Mouse (Mus musculus) cortical plate, adult 2 months (tissue): ENCODE results near the gene Rnf151. TPM values are rescaled to one million over a fixed set of nuclear protein-coding genes. Genes with fewer than 3 reads are reported as not detected.
A peak's percentile ranks its signal among the peaks of the same experiment; 100 is the strongest.

ENCODE experiments used
- H3K27ac ChIP-seq: fragments of 200-500 bp; 2 replicates; pipeline ENCODE4 v1.5.1; 2012; ENCODE audit warnings: low read length, control low read depth, inconsistent platforms; ENCODE audit not compliant: insufficient read depth
- H3K4me1 ChIP-seq: fragments of 200-500 bp; 2 replicates; pipeline ENCODE4 v1.6.1; 2011; ENCODE audit warnings: low read length; ENCODE audit not compliant: control insufficient read depth, insufficient read depth
- H3K4me3 ChIP-seq: fragments of 200-500 bp; 2 replicates; pipeline ENCODE4 v1.5.1; 2011; ENCODE audit warnings: mild to moderate bottlenecking, low read length, control low read depth; ENCODE audit not compliant: insufficient read depth
- CTCF ChIP-seq: fragments of 200-500 bp; IDR thresholded peaks from 2 replicates; pipeline ENCODE4 v1.5.1; 2011; ENCODE audit warnings: mild to moderate bottlenecking, control low read depth, low read length; ENCODE audit not compliant: insufficient read depth; ENCODE audit errors: extremely low read depth
- POLR2A ChIP-seq: fragments of 200-500 bp; IDR thresholded peaks from 2 replicates; pipeline ENCODE4 v1.6.1; 2011; ENCODE audit warnings: mild to moderate bottlenecking, low read length, control low read depth; ENCODE audit not compliant: insufficient read depth; ENCODE audit errors: extremely low read depth
- polyA plus RNA-seq: library from polyadenylated mRNA; depleted of rRNA; stranded (reverse); fragments of >200 nt; gene quantifications from 2 replicates; pipeline ENCODE4 v1.2.3, GENCODE M21; 2012

The Rnf151 gene
- polyA plus RNA-seq, 1 experiment: 0.33 TPM

- Histone ChIP-seq H3K4me3 (no peak overlapping the region), H3K4me1 (peaks cover 3% of the 10 kb centered on the region; the same call in 1 of the 2 replicates), H3K27ac (no peak overlapping the region)
- TF ChIP-seq POLR2A (no peak), CTCF (no peak)
Observed at GRCm38 (mm10) chr17:24734513-24734912, 16.6 kb upstream of the Rnf151 start.

GRCm38 (mm10) chr17:24733434-24734050 is 15.7 kb upstream of the Rnf151 start:
- H3K27ac ChIP-seq: no peak overlapping the region
- peaks cover 3% of the 10 kb centered on the region; the same call in 1 of the 2 replicates for H3K4me1 ChIP-seq
- no peak for TF ChIP-seq POLR2A
- no peak for TF ChIP-seq CTCF
- no peak overlapping the region for H3K4me3 ChIP-seq

GRCm38 (mm10) chr17:24732233-24732935 is 14.5 kb upstream of the Rnf151 start:
- TF ChIP-seq POLR2A: no peak
- TF ChIP-seq CTCF: no peak
- Histone ChIP-seq H3K27ac (no peak overlapping the region), H3K4me1 (peaks cover 3% of the 10 kb centered on the region; the same call in 1 of the 2 replicates), H3K4me3 (no peak overlapping the region)

- no peaks in the 10 kb centered on the region for H3K4me1 ChIP-seq
- H3K27ac ChIP-seq: no peak overlapping the region
- TF ChIP-seq CTCF: no peak
- no peak for TF ChIP-seq POLR2A
- no peak overlapping the region for H3K4me3 ChIP-seq
Observed at GRCm38 (mm10) chr17:24730787-24731186, 12.9 kb upstream of the Rnf151 start.

- TF ChIP-seq POLR2A: no peak
- TF ChIP-seq CTCF: no peak
- Histone ChIP-seq H3K4me1 (no peaks in the 10 kb centered on the region), H3K27ac (no peak overlapping the region), H3K4me3 (no peak overlapping the region)
Observed at GRCm38 (mm10) chr17:24729067-24729466, 11.2 kb upstream of the Rnf151 start.

- no peak for TF ChIP-seq POLR2A
- TF ChIP-seq CTCF: no peak
- peaks cover 2% of the 10 kb centered on the region; the same call in 1 of the 2 replicates for H3K4me1 ChIP-seq
Observed at GRCm38 (mm10) chr17:24728184-24728583, 10.3 kb upstream of the Rnf151 start.

GRCm38 (mm10) chr17:24727618-24728017 is 9.8 kb upstream of the Rnf151 start, which contains the start of gene Rpl3l:
Rpl3l (plus strand) TSS chr17:24727820.
- no peak for TF ChIP-seq CTCF
- Histone ChIP-seq H3K4me3 (no peak within 1 kb of the TSS), H3K27ac (no peak within 1 kb of the TSS), H3K4me1 (peaks cover 3% of the 10 kb centered on the region; the same call in 1 of the 2 replicates)

More at GRCm38 (mm10) chr17:24728184-24728583, 10.3 kb upstream of the Rnf151 start:
- Histone ChIP-seq H3K27ac (no peak overlapping the region), H3K4me3 (no peak overlapping the region)

- Histone ChIP-seq H3K4me1 (peaks cover 5% of the 10 kb centered on the region; the same call in 1 of the 2 replicates), H3K27ac (no peak overlapping the region), H3K4me3 (no peak overlapping the region)
- TF ChIP-seq POLR2A (no peak), CTCF (no peak)
Observed at GRCm38 (mm10) chr17:24725637-24726390, 8.0 kb upstream of the Rnf151 start.

GRCm38 (mm10) chr17:24724184-24724583 is 6.3 kb upstream of the Rnf151 start, which contains the start of gene Ndufb10:
Ndufb10 (minus strand) TSS chr17:24724478.
- peak within 1 kb of the TSS; percentile 48; the same call in 1 of the 2 replicates for H3K27ac ChIP-seq
- peaks cover 5% of the 10 kb centered on the region; the same call in 1 of the 2 replicates for H3K4me1 ChIP-seq
- peak; percentile 95 for TF ChIP-seq CTCF
- TF ChIP-seq POLR2A: peak; percentile 95
- H3K4me3 ChIP-seq: peak within 1 kb of the TSS; percentile 68
